Mouse (Mus musculus) G1E-ER4 (cell line): Measurements from ENCODE around the gene Gm20738. TPM values are rescaled to one million over a fixed set of nuclear protein-coding genes. Genes with fewer than 3 reads are reported as not detected.
"Not testable (repeated sequence)": the region's sequence is repeated elsewhere in the genome, so short reads cannot be mapped to it uniquely, and the experiment has no call there.

Source experiments
- GATA1 ChIP-seq: IDR thresholded peaks from one replicate; pipeline ENCODE4 v1.8.0; 2012; ENCODE audit warnings: low read length, inconsistent platforms
- polyA plus RNA-seq: library from polyadenylated mRNA; stranded (reverse); fragments of >175 nt; gene quantifications from 2 replicates; pipeline ENCODE4 v1.2.3, GENCODE M21; 2012

Gene Gm20738
- polyA plus RNA-seq, result not detected in 2 replicates

DNA sequence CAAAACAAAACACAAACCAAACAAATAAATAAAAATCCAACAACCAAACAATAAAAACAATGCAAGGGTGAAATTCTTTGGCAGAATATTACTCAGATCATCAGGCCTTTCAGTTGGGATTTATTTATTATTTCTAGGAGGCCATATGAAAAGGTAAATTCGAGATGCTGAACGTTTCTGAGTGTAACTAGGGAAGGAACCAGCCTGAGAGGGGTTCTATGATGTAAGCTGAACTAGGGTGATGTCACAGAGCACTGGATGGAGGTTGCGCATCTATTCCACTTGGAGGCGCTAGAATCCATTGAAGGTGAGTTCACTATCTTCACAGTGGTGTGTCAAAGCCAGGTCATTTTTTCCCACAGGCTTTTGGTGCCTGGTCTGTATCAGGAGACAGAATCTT lies at the start of gene Gm20738:
Gene Gm20738 (plus strand): TSS at position 301 of the 400 bp plus-strand sequence.
- not testable (repeated sequence) for TF ChIP-seq GATA1
